Mouse (Mus musculus): ENCODE data around the gene Ptprk. TPM values are rescaled to one million over a fixed set of nuclear protein-coding genes. Genes with fewer than 3 reads are reported as not detected.

Ptprk gene
- polyA plus RNA-seq, 1 experiment from 2014 or later, result 31.1 TPM

DNA sequence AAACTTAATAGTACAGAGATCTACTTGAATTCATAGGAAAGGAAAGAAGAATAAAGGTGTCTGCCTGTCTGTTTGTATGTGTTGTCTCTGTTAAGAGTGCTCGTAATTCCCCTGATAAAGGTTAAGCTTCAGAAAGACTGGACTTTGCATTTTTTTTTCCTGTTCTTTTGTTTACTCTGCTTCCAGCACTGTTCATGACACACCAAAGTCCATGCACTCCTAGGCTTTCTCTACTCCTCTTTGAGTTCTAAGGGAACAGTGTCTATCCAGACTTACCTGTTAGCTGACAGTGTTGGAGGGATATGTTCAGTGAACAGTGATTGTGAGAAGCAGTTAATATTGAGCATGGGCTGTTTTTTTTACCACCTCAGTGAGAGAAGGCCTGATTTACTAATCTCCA, 385.3 kb downstream of the Ptprk start:
- Histone ChIP-seq H3K9ac (replicated peaks; ENCODE audit: low read depth) (no peak overlapping the region), H3K9me3 (ENCODE audit: low read length) (no peaks in the 10 kb centered on the region), H3K27ac (ENCODE audit: low read length) (no peak overlapping the region), H3K36me3 (ENCODE audit: insufficient read depth, low read length) (no peaks in the 10 kb centered on the region), H3K4me1 (ENCODE audit: insufficient read depth, low read depth, low read length) (no peaks in the 10 kb centered on the region), H3K4me3 (ENCODE audit: low read depth, low read length) (no peak overlapping the region), H3K4me2 (replicated peaks; ENCODE audit: low read depth, low read length) (no peak overlapping the region), H3K27me3 (replicated peaks; ENCODE audit: insufficient read depth, low read length) (no peaks in the 10 kb centered on the region)
- DNase-seq (ENCODE audit: low spot score), result no peak
- 38% methylated on average over 1 of the region's 1 CpGs for WGBS
- no peak for TF ChIP-seq EP300 (IDR thresholded peaks at IDR 0.05)
- TF ChIP-seq CTCF (IDR thresholded peaks at IDR 0.05), result no peak
- no peak for ATAC-seq

DNA sequence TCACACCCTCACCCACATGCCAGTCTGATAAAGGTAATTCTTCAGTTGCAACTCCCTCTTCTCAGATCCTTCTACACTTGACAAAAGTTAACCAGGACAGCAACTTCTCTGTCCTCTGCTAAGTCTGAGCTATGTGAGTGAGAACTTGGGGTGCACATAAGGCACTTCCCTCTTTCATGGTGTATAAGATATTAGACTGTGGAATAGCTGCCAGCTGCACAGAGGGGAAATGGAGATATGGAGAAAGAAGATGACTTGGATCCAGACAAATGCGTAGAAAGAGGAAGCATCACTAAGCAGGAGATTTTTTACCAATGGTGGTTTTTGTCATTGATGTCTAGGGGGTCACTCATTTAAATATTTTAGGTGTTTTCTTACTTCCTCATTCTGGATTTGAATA, 389.1 kb downstream of the Ptprk start:
- no peak for DNase-seq (ENCODE audit: low spot score)
- Histone ChIP-seq H3K36me3 (ENCODE audit: insufficient read depth, low read length) (no peaks in the 10 kb centered on the region), H3K4me2 (replicated peaks; ENCODE audit: low read depth, low read length) (no peak overlapping the region), H3K4me3 (ENCODE audit: low read depth, low read length) (no peak overlapping the region), H3K27me3 (replicated peaks; ENCODE audit: insufficient read depth, low read length) (no peaks in the 10 kb centered on the region), H3K9ac (replicated peaks; ENCODE audit: low read depth) (no peak overlapping the region), H3K4me1 (ENCODE audit: insufficient read depth, low read depth, low read length) (no peaks in the 10 kb centered on the region), H3K27ac (ENCODE audit: low read length) (no peak overlapping the region), H3K9me3 (ENCODE audit: low read length) (no peaks in the 10 kb centered on the region)
- ATAC-seq, result no peak
- TF ChIP-seq CTCF (IDR thresholded peaks at IDR 0.05), result no peak
- no peak for TF ChIP-seq EP300 (IDR thresholded peaks at IDR 0.05)
- 90% methylated on average over 1 of the region's 1 CpGs for WGBS

GRCm38 (mm10) chr10:28464766-28465548, 390.3 kb downstream of the Ptprk start:
- no peak overlapping the region for H3K4me2 ChIP-seq (replicated peaks; ENCODE audit: low read depth, low read length)
- 80% methylated on average over 12 of the region's 12 CpGs for whole genome bisulfite sequencing
- DNase-seq (ENCODE audit: low spot score) (no peak), ATAC-seq (no peak)
- H3K4me3 ChIP-seq (ENCODE audit: low read depth, low read length), result no peak overlapping the region
- H3K9me3 ChIP-seq (ENCODE audit: low read length), result no peaks in the 10 kb centered on the region
- no peak for TF ChIP-seq EP300 (IDR thresholded peaks at IDR 0.05)
- no peak for TF ChIP-seq CTCF (IDR thresholded peaks at IDR 0.05)
- no peak overlapping the region for H3K27ac ChIP-seq (ENCODE audit: low read length)
- H3K4me1 ChIP-seq (ENCODE audit: insufficient read depth, low read depth, low read length), result no peaks in the 10 kb centered on the region
- H3K9ac ChIP-seq (replicated peaks; ENCODE audit: low read depth), result no peak overlapping the region
- H3K27me3 ChIP-seq (replicated peaks; ENCODE audit: insufficient read depth, low read length), result no peaks in the 10 kb centered on the region
- no peaks in the 10 kb centered on the region for H3K36me3 ChIP-seq (ENCODE audit: insufficient read depth, low read length)

GRCm38 (mm10) chr10:28485574-28485973, 411.0 kb downstream of the Ptprk start:
- Histone ChIP-seq H3K9me3 (ENCODE audit: low read length) (no peaks in the 10 kb centered on the region), H3K36me3 (ENCODE audit: insufficient read depth, low read length) (no peaks in the 10 kb centered on the region), H3K27ac (ENCODE audit: low read length) (no peak overlapping the region), H3K27me3 (replicated peaks; ENCODE audit: insufficient read depth, low read length) (no peaks in the 10 kb centered on the region), H3K4me1 (ENCODE audit: insufficient read depth, low read depth, low read length) (no peaks in the 10 kb centered on the region), H3K4me3 (ENCODE audit: low read depth, low read length) (no peak overlapping the region), H3K9ac (replicated peaks; ENCODE audit: low read depth) (no peak overlapping the region), H3K4me2 (replicated peaks; ENCODE audit: low read depth, low read length) (no peak overlapping the region)
- peak; percentile 61 for DNase-seq (ENCODE audit: low spot score)
- 40% methylated on average over 3 of the region's 3 CpGs for WGBS
- peak; percentile 41; the same call in 1 of the 2 replicates for ATAC-seq
- peak; percentile 83 for TF ChIP-seq CTCF (IDR thresholded peaks at IDR 0.05)
- TF ChIP-seq EP300 (IDR thresholded peaks at IDR 0.05), result no peak

DNA sequence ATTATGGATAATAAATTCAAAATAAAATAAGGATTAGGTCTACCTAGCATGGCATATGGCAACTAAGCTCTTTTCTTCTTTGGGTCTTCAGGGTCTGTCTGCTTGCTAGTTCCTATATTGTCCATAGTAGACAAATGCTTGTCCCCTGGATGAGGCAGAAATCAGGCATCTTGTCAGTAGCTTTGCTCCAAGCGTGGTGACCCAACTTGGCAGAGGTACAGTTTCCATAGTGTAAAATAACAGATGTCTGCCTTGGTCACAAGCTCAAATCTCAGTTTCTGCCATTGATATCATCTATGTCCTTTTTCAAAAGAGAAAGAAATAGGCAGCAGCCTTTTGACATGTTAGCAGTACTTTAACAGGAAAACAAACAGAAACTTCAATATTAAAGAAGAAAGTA, 416.4 kb downstream of the Ptprk start:
- 61% methylated on average over 1 of the region's 1 CpGs for WGBS
- H3K36me3 ChIP-seq (ENCODE audit: insufficient read depth, low read length), result no peaks in the 10 kb centered on the region
- no peaks in the 10 kb centered on the region for H3K9me3 ChIP-seq (ENCODE audit: low read length)
- ATAC-seq, result no peak
- no peaks in the 10 kb centered on the region for H3K27me3 ChIP-seq (replicated peaks; ENCODE audit: insufficient read depth, low read length)
- H3K4me2 ChIP-seq (replicated peaks; ENCODE audit: low read depth, low read length), result no peak overlapping the region
- no peaks in the 10 kb centered on the region for H3K4me1 ChIP-seq (ENCODE audit: insufficient read depth, low read depth, low read length)
- no peak overlapping the region for H3K9ac ChIP-seq (replicated peaks; ENCODE audit: low read depth)
- no peak for DNase-seq (ENCODE audit: low spot score)
- no peak for TF ChIP-seq EP300 (IDR thresholded peaks at IDR 0.05)
- no peak for TF ChIP-seq CTCF (IDR thresholded peaks at IDR 0.05)
- no peak overlapping the region for H3K27ac ChIP-seq (ENCODE audit: low read length)
- H3K4me3 ChIP-seq (ENCODE audit: low read depth, low read length), result no peak overlapping the region

GRCm38 (mm10) chr10:28492206-28492605, 417.6 kb downstream of the Ptprk start:
- no peak overlapping the region for H3K4me3 ChIP-seq (ENCODE audit: low read depth, low read length)
- H3K9ac ChIP-seq (replicated peaks; ENCODE audit: low read depth), result no peak overlapping the region
- H3K36me3 ChIP-seq (ENCODE audit: insufficient read depth, low read length), result no peaks in the 10 kb centered on the region
- no peaks in the 10 kb centered on the region for H3K9me3 ChIP-seq (ENCODE audit: low read length)
- DNase-seq (ENCODE audit: low spot score) (no peak), ATAC-seq (no peak)
- no peaks in the 10 kb centered on the region for H3K27me3 ChIP-seq (replicated peaks; ENCODE audit: insufficient read depth, low read length)
- WGBS, result 59% methylated on average over 9 of the region's 9 CpGs
- no peak overlapping the region for H3K4me2 ChIP-seq (replicated peaks; ENCODE audit: low read depth, low read length)
- no peaks in the 10 kb centered on the region for H3K4me1 ChIP-seq (ENCODE audit: insufficient read depth, low read depth, low read length)
- peak overlapping the region; percentile 70; the same call in 1 of the 2 replicates for H3K27ac ChIP-seq (ENCODE audit: low read length)
- TF ChIP-seq EP300 (IDR thresholded peaks at IDR 0.05) (no peak), CTCF (IDR thresholded peaks at IDR 0.05) (no peak)

All from lung, postnatal 0 days (tissue).